Mouse (Mus musculus) liver, adult 2 months (tissue): ENCODE measurements at regions not wholly inside any gene's neighbourhood (a gene's known extent, or its start where the extent isn't known, plus 50 kb on each side); places are given as distances from the start of the nearest gene placed in this dataset.

Experiments
- CTCF ChIP-seq: fragments of 200-500 bp; IDR thresholded peaks from 2 replicates; pipeline ENCODE4 v1.5.1; 2011; ENCODE audit warnings: low read depth, low read length, control low read depth
- POLR2A ChIP-seq: fragments of 200-500 bp; IDR thresholded peaks from 2 replicates; pipeline ENCODE4 v1.6.1; 2011; ENCODE audit warnings: low read length, control low read depth; ENCODE audit not compliant: insufficient read depth; ENCODE audit errors: extremely low read depth

GRCm38 (mm10) chr16:77372768-77373167 lies 229.1 kb downstream of the Gm11146 start:
- no peak for TF ChIP-seq CTCF
- no peak for TF ChIP-seq POLR2A
